Mouse (Mus musculus) layer of hippocampus, postnatal 10 days (tissue): ENCODE measurements around the gene Sgsm1. TPM values are rescaled to one million over a fixed set of nuclear protein-coding genes. Genes with fewer than 3 reads are reported as not detected.
A peak's percentile ranks its signal among the peaks of the same experiment; 100 is the strongest.

Experiments
- DNase-seq, 2 experiments: peaks; one replicate each; pipeline ENCODE4 v3.0.0; 2021; ENCODE audit warnings: low spot score in 2 of 2
- total RNA-seq, 2 experiments: library from RNA; stranded (reverse); gene quantifications; 2 replicates each; pipeline ENCODE4 v1.2.3; 2021

Sgsm1 gene
- total RNA-seq, 2 experiments from 2014 or later, result 72.2 to 77.7 TPM

DNA sequence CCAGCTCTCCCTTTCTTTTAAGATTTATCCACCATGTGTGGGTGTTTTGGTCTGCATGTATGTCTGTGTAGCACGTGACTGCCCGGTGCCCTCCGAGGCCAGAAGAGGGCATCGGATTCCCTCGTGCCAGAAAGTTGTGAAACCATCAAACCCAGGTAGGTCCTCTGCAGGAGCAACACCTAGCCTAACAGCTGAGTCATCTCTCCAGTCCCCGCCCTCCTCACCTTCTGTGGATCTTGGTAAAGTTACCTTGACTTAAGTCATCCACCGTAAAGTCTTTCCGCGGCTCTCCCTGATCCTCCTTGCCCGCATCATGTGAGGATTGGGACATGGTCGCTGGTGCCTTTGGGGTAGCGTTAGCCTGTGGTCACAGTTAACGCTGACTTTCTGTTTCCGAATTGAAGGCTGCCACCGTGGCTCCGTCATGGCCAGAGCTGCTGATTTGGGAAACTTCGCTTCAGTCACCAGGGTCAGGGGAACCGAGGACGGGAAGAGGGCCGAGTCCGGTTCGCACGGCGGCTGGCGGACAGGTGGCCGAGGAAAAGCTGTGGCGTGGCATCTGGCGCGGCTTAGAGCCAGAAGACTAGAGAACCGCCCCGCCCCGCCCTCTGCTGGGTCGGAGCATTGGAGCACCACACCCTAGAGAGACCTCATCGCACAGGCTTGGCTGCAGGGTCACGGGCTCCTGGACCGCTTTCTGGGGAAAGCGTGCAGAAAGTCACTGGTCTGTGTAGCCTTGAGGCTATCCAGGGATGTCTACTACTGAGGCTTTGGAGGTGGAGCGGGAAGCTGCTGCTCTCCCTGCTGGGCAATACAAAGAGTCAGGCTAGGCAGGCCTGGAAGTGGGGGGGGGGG is 13.4 kb upstream of the Sgsm1 start:
- DNase-seq, result no peak

DNA sequence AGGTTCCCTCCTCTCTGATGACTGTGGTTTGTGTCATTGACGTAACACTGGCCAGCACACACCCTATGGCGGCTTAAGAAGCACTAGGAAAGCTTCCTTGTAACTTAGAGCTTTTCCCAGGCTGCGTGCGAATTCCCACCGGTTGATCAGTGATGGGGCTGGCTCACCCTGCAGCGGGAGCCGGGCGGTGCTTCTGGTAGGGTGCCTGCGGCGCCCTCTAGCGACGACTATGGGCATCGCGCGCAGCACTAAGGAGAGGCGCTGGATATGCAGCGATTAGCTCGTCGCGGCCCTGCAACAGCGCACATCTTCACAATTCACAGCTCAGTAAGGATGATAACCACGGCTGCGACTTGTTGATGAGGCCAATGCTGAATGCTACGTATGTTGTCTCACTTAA is 3.4 kb upstream of the Sgsm1 start:
- peak; percentile 90 to 94 for DNase-seq

- DNase-seq, result no peak
Observed at GRCm38 (mm10) chr5:113309491-113310376, 852 bp downstream of the Sgsm1 start.

GRCm38 (mm10) chr5:113306750-113307477 is 3.7 kb downstream of the Sgsm1 start:
- peak; percentile 77 to 81 for DNase-seq

GRCm38 (mm10) chr5:113304527-113304926 is 6.1 kb downstream of the Sgsm1 start:
- no peak for DNase-seq

- no peak for DNase-seq
Observed at GRCm38 (mm10) chr5:113301841-113302240, 8.7 kb downstream of the Sgsm1 start.

- no peak for DNase-seq
Observed at GRCm38 (mm10) chr5:113300148-113300889, 10.3 kb downstream of the Sgsm1 start.

- no peak for DNase-seq
Observed at GRCm38 (mm10) chr5:113299433-113299832, 11.2 kb downstream of the Sgsm1 start.

DNA sequence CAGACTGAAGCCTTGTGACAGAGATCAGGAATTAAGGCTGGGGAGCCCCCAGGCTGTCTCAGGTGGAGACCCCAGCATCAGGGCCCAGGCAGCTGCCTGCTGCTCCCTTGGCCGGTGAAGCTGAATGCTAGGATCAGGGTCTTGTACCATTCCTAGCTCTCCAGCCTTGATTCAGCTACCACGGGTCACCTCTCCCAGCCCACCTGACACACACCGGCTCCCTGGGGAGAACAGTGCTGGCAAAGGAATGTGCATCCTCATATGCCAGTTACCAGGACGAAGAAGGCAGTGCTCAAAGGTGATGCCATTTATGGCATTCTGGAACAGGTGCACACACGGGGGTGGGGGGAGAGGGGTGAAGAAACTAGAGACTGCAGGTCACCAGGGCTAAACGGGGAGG is 11.8 kb downstream of the Sgsm1 start:
- no peak for DNase-seq

- DNase-seq, result no peak
Observed at GRCm38 (mm10) chr5:113298040-113298439, 12.5 kb downstream of the Sgsm1 start.

DNA sequence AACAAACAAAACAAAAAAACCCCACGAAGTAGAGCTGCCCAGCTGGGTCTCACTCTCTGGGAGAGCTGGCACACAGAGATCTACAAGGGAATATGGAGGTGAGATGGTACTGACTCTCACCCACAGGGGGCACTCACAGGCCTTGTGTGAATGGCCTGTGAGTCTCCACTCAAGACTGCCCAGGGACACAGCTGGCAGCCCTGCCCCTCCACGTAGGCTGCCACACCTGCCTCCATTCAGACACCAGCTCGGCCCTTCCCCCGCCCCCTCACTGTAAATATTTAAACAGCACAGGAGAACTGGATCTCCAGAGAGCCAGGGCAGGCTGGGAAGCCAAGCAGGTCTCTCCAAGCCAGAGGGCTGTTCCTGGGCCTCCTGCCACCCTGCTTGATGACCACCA is 14.8 kb downstream of the Sgsm1 start:
- no peak for DNase-seq

DNA sequence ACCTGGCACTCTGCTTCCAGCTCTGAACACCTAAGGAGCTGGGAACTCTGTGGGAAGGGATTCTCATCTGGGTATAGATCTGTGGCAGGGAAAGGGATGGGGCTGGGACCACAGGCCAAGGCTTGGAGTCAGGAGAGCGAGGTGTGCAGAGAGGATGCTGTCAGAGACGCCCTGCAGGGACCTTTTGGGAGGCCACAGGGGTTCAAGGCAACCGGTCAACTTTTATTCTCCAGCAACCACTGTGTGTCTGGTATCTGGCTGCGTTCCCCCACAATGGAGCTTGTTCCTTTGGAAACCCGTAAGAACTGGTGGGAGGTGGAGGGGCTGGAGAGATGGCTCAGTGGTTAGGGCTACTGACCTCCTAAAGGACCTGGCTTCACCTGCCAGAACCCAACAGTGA is 16.0 kb downstream of the Sgsm1 start:
- DNase-seq, result no peak

GRCm38 (mm10) chr5:113293446-113293845 is 17.1 kb downstream of the Sgsm1 start:
- no peak for DNase-seq

- DNase-seq, result no peak
Observed at GRCm38 (mm10) chr5:113292832-113293231, 17.8 kb downstream of the Sgsm1 start.

- DNase-seq, result no peak
Observed at GRCm38 (mm10) chr5:113292179-113292578, 18.4 kb downstream of the Sgsm1 start.

- DNase-seq, result no peak
Observed at GRCm38 (mm10) chr5:113291125-113291524, 19.5 kb downstream of the Sgsm1 start.

DNA sequence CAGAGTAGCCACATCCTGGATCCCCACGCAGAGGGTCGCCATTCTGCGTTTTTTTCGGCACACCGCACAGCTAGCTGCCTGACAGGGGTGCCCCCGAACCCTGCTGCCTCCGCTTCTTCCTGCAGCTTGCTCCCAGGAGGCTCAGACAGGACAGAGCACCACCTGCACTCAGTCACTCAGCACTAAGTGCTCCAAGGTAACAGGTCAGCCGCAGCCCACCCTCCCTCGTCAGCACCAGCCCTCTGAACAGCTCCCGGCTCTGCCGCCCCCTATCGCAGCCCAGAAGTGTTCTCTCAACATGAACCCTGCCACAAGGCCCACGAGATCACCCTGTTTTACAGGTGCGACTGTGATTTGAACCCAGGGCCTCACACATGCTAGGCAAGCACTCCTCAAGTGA is 20.4 kb downstream of the Sgsm1 start:
- DNase-seq, result no peak

DNA sequence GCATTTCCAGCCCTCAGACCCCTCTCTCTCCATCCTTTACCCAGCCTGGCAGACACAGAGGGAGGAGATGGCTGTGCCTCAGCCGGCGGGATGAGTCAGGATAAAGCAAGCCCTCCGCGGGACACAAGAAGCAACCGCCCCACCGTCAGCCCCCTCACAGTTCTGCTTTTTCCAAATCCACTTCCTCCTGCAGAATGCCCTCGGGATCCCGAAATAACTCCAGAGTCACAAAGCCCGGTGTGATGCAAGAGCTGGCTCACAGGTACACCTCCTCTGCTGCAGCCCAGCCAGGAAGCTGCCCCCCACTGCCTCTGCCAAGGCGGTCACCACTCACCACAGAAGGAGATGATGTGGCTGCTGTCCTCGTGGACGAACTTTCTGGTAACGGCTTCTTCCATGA is 22.1 kb downstream of the Sgsm1 start:
- DNase-seq, result no peak

- DNase-seq, result no peak
Observed at GRCm38 (mm10) chr5:113287762-113288161, 22.8 kb downstream of the Sgsm1 start.

DNA sequence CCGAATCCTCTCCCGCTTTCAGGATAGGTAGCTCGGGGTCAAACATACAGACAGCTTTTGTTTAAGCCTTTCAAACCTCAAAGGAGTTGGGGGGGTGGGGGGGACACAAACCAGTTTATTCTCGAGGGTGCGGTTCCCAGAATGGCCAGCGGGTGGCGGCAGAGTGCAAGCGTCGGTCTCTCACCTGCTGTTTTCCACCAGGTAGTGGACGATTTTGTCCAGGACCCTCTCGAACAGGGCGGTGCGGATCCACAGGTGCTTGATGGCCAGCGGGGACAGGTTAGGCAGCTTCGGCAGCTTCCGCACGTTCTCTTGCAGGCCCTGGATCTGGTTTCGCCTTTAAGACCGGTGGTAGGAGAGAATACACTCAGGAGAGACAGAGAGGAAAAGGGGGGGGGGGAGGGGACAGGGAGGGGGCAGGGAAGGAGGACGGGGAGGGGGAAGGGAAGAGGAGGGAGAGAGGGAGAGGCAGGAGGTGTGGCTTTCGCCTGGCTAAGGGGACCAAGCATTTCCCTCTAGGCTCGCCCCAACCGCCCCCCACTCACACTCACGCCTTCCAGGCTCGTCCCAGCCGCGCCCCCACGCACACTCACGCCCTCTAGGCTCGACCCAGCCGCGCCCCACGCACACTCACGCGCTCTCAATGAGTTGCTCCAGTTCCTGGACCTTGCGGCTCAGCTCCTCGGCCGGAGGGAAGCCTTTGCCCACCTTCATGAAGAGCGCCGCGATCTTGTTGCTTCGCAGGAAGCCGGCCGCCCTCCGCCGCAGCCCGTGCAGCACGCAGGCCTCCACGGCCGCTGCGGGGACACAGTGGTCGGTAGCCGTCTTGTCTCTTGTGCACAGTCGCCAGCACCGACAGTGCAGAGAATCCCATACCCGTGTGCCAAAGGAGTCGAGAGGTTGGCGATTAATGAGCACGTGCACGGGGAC is 23.7 kb downstream of the Sgsm1 start:
- DNase-seq, result peak; percentile 83 to 89
